Mouse (Mus musculus) G1E-ER4 (cell line): ENCODE measurements around the gene Pla2g2d. TPM values are rescaled to one million over a fixed set of nuclear protein-coding genes. Genes with fewer than 3 reads are reported as not detected.

Experiments
- GATA1 ChIP-seq: IDR thresholded peaks from one replicate; pipeline ENCODE4 v1.8.0; 2012; ENCODE audit warnings: low read length, inconsistent platforms
- polyA plus RNA-seq: library from polyadenylated mRNA; stranded (reverse); fragments of >175 nt; gene quantifications from 2 replicates; pipeline ENCODE4 v1.2.3, GENCODE M21; 2012

The Pla2g2d gene
- polyA plus RNA-seq, 1 experiment: not detected

DNA sequence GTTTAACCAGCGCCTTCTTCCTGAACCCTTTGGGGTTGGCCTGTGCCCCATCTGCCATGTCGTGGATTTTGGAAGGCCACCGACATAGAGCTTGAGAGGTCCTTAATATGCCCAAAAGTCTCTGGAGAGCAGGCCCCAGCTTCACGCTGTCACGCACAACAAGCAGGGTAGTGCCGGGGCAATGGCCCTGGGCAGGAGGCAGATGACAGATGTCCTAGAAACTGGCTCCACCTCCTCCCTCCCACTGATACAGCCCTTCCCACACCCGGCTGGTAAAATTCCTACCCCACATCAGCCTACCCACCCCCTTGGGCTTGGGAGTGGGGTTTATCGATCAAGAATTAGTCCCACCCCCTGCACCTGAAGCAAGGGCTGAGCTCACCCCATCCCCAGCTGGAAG lies 18.1 kb upstream of the Pla2g2d start, which contains the start of gene Pla2g2f:
Gene Pla2g2f, minus strand, starts transcription at position 211 of the 400 bp plus-strand sequence.
- TF ChIP-seq GATA1: no peak

DNA sequence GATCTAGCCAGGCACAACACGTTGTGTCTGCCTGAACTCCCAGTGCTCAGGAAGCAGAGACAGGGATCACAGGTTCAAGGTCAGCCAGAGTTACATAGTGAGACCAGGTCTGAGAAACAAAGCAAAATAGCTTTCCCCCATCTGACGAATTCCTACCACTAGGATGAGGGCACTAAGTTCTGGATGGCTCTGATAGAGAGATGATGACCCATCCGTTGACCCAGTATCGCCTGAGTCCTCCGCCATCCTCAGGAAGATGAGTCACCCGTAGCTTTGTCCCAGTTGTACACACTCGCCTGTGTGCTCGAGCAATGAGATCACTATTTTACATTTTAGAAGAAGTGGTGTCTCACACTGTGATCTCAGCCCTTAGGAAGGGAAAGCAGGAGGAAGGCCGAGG lies 13.3 kb upstream of the Pla2g2d start:
- TF ChIP-seq GATA1: no peak

DNA sequence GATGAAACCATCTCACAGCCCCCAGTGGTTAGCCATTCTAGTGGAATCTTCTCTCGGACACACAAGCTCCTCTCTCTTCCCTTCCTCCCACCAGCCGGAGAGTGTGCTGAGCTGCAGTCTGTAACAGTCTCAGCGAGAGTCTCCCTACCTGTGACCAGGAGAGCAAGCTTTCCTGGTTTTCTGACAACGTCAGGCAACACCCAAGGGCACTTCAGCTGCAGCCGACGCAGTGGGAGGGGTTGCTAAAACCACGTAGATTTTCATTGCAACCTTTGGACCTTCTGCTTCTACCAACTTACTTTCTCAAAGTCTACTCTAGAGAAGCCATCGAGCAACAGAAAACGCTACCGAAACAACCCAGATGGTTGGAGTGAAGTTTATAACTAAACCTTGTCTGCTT lies 3.6 kb upstream of the Pla2g2d start:
- TF ChIP-seq GATA1: no peak

DNA sequence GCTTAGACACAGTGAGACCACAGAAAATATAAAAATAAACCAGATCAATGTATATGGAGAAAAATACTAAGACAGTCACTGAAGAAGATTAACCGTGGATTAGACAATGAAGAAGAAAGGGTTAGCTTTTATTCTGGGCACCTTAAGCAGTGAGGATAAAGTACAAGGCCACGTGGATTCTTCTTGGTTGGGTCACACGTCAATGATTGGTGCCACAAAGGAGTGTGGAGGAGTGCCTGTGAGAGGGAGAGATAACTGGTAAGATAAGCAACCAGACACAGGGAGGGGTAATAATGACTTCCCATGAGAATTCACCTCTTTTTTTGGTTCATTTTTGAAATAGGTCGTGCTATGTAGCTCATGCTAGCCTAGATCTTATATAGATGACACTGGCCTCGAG lies 3.1 kb upstream of the Pla2g2d start:
- TF ChIP-seq GATA1: no peak

DNA sequence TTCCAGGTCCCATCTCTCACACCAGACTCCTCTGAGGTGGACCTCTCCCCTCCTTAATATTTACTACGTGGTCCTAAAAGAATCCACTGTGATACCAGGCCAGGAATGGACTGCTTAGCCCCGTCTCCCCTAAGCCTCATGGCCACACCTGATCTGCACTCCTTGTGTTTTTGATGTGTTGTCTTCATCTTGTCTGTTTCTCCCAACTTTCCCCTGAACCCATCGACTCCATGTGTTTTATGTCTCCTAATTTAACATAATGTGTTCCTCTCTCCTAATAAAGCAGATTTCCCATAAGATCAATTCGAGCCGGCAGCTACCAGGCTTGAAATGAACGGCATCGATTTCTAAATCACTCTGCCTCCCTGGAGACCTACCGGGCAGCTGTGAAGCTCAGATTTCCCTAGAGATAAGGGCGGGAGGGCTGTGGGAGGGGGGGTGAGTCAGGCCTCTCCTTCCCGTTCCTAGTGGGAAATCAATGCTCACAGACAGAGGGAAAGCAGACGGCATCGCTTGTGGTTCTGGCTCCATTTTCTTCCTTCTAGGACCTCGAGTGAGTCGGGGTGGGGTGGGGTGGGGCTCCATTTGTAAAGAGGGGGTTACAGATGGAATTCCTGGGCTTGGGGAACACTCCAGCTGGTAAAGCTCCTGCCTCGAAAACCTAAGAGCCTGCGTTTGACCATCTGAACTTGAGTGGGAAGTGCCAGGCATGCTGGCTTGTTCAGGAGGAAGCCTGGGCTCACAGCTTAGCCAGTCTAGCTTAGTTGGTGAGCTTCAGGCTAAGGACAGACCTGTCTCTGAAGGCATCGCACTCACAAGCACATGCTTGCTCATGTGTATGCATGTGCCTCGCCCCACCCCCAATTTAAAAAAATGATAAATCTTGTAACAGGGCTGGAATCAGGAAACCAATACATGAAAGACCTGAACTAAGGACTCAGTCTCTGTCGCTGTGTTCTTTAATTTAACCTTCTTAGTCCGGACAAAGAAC lies 2.2 kb downstream of the Pla2g2d start:
- no peak for TF ChIP-seq GATA1

DNA sequence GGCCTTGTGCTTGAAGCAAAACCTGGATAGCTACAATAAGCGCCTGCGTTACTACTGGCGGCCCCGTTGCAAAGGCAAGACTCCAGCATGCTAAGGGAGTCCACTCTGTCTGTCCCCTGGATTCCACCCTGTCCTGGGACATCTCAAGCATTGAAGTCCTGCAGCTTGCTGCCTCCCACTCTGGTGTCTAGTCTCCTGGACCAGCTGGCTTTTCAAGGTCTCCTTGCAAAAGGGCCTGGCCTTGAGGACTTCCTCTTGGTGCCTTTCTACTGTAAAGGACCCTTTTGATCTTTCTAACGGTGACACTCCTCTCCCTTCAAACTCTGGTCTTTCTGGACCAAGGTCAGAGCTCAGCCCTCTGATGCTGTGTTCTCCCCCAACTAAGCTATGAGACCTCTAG lies 4.8 kb downstream of the Pla2g2d start:
- no peak for TF ChIP-seq GATA1

DNA sequence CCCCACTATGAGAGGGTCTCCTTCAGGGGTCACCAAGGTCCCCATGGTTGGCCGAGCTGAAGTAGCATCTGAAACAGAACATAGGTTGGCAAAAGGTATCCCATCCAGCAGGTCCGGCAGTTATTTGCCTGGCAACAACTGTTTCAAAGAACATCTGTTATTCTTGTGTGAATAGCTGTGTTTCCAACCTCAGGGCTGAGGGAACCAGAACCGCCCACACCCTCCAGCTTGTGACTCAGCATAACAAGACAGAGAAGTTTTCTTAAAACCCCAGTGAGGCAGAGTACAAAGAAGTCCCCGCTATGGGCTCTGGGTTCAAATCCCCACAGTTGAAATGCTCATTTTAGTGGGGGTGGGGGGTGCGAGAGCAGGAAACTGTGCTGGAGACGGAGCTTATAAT lies 6.6 kb downstream of the Pla2g2d start:
- TF ChIP-seq GATA1: no peak

DNA sequence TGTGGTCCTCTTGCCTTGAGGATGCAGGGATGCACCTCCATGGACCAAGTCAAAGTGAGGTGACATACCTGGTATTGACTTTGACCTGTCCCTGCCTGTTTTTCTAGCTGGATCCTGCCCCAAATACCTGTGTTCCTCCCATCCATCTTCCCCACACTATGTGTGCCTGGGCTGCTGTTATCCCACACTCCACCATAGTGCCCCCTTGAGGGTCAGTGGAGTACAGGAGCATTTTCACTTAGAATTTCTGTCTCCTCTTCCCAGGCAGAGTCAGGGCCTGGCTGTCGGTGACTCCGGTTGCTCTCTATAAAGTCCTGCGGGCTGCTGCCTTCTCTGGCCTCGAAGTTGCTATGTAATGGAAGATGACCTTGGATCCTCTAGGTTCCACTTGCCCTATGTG lies 10.2 kb downstream of the Pla2g2d start:
- no peak for TF ChIP-seq GATA1

DNA sequence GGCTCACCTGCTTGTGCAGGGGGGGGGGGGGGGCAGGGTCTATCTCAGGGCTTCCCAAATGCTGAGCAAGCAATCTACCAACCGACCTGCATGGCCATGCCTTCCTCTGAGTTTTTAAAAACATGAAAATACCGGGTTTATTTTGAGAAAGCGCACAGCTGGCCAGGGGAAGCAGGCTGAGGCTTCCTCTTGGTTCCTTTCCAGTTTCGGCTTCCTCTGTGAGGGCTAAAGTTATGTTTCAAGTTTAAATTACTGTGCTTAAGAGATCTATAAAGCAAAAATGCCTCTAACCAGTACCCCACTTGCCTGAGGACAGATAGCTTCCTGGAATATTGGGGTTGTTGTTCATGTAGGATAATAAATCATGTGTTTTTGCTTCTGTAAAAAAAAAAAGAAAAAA lies 10.6 kb downstream of the Pla2g2d start:
- no peak for TF ChIP-seq GATA1

DNA sequence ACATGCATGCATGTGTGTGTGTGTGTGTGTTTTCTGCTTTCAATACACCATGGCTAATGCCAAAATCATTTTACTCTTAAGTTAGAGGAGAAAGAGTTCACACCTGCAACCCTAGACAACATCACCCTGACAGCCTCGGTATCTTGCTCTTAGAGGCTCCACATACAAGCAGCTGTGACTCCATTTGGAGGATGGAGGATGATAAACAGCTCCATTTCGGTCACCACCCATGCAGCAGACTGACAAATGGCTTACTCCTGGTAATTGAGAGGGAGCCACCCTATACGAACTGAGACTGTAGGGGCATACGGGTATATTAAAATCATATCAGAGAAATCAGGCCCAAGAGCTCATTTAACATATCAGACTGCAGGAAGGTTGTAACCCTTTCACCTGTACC lies 12.8 kb downstream of the Pla2g2d start:
- no peak for TF ChIP-seq GATA1

DNA sequence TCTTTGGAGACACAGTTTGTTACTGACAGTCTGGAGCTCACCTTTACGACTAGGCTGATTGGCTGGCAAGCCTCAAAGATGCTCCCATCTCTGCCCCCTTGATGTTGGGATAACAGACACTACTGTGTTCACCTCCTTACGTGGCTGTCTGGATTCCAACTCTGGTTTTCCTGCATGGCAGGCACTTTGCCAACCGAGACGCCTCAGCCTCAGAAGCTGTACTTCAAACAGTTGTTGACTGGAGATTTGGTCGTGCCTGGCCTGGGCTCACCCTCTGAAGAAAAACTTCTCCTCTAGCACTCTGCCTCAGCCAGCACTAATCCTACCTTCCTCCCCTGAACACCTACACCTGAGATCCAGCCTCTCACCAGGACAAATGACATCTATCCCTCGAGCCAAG lies 15.9 kb downstream of the Pla2g2d start:
- TF ChIP-seq GATA1: no peak

DNA sequence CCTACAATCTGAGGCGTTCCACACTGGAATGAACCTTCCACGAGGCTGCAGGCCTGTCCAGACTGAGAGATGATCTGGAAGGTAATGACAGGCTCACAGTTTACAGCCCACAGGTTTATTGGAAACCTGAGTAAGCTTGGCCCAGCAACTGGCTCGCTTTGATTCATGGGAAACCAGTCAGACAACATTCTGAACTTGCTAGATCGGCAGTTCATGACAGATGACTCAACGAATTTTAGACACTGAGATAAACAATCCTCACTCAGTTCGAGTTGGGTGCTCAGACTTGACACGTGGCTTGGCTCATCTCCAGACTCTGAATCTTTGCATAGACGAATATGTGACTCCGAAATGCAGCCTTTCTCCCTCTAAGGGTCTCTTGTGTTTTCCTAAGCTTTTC lies 17.1 kb downstream of the Pla2g2d start:
- TF ChIP-seq GATA1: no peak

DNA sequence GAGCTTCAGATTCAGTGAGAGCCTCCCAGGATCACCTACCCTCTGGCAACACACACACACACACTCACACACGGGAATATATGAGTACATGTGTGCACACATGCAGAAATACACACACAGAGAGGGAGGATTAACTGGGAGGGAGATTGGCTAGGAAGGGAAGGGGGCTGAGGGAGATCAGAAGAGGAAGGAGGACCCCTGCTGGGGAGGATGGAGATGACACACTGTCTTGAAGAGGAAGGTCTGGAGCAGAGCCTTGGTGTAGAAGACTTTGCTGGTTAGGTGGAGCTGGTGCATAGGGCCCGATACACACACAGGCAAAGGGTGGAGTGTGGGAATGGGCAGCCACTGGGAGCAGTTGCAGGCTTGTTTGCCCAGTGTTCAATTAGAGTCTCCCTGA lies 17.7 kb downstream of the Pla2g2d start:
- TF ChIP-seq GATA1: no peak

DNA sequence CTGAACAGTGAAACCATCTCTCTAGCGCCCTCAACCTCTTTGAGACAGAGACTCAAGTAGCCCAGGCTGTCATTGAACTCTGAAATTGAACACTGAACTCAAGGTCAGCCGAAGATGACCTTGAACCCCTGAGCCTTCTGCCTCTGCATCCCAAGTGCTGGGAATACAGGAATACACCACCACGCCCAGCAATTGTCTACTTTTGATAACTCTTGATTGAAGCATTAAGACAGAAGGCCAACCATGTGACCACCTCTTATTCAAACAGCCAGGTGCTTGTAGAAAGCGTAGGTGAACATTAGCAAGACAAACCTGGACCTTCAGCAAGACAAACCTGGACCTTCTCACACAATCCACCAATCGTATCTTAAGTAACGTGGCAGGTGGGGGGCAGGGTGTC lies 18.8 kb downstream of the Pla2g2d start:
- TF ChIP-seq GATA1: no peak

DNA sequence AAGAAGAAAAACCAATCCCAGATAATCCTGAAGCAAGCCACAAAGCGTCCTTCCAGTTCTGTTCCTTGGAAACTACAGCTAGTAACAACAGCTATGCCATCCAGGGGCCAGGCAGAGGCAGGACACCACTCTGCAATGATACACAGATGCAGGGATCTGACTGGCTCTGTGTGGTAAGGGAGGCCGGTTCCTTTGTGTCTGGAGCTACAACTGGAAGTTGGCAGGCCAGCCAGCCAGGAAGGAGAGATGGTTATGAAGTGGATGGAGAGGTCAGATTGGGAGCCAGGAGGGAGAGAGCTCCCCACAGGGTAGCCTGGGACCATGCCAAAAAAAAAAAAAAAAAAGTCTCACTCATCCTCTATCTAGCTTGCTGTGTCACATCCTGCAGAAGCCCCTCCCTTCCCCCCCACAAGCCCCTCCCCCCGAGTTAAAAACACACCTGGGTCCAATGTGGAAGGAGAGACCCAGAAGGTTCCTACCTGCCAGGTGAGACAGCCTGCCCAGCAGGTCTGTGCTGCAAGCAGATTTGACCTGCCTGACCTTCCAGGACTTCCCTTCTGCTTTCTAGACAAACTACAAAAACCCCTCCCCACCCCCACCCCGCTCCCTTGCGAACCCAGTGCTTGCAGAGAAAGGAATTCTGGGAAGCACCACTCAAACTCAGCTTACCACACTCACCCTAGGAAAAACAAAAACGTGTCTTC lies 21.1 kb downstream of the Pla2g2d start:
- TF ChIP-seq GATA1: no peak

DNA sequence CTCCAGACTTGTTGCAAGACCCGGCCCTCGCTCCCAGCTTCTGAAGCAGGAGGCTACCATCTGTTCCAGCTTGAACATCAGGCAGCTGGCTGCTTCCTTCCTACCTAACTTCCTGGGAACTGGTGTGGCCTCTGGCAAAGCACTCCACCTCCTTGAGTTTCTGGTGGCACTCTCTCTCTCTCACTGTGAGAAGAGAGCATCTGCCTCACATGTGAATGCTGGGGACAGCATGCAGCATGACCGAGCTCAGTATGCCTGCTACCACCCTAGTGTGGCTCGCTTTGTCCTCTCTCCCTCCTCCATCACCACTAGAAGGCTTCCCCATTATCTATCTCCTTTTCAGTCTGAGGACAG lies 21.7 kb downstream of the Pla2g2d start:
- no peak for TF ChIP-seq GATA1
